Mouse (Mus musculus) spleen, adult 2 months (tissue): ENCODE data around the gene Cisd2.

Source experiments
- CTCF ChIP-seq: fragments of 200-500 bp; IDR thresholded peaks from 2 replicates; pipeline ENCODE4 v1.5.1; 2011; ENCODE audit warnings: mild to moderate bottlenecking, inconsistent platforms; ENCODE audit not compliant: insufficient read depth, insufficient read length, insufficient replicate concordance; ENCODE audit errors: extremely low read depth
- POLR2A ChIP-seq: fragments of 200-500 bp; IDR thresholded peaks from 2 replicates; pipeline ENCODE4 v1.6.1; 2011; ENCODE audit warnings: low read depth, low read length, inconsistent platforms

GRCm38 (mm10) chr3:135423608-135424212 is at the start of gene Cisd2:
- no peak for TF ChIP-seq CTCF
- TF ChIP-seq POLR2A = no peak
